Mouse (Mus musculus) large intestine, adult 2 months (tissue): Measurements from ENCODE around the gene Ralgds. TPM values are rescaled to one million over a fixed set of nuclear protein-coding genes. Genes with fewer than 3 reads are reported as not detected.

Experiments used
- DNase-seq: peaks from one replicate; pipeline ENCODE4 v3.0.0-alpha.2; 2012; ENCODE audit warnings: low read depth, low spot score
- WGBS: fragments of 180-500 bp; shearing (Covaris S2); methylation state at CpG from one replicate; pipeline ENCODE4 v1.1.7; 2018; 5-methylcytosine and 5-hydroxymethylcytosine counted together
- polyA plus RNA-seq: library from polyadenylated mRNA; depleted of rRNA; stranded (reverse); fragments of >200 nt; gene quantifications from 2 replicates; pipeline ENCODE4 v1.2.3, GENCODE M21; 2012

Ralgds gene
- polyA plus RNA-seq, 1 experiment = 60.9 TPM

GRCm38 (mm10) chr2:28529856-28530255, 16.9 kb downstream of the Ralgds start:
- WGBS = 81% methylated on average over 4 of the region's 4 CpGs
- DNase-seq = no peak

- no peak for DNase-seq
- 71% methylated on average over 7 of the region's 7 CpGs for WGBS
Measured at GRCm38 (mm10) chr2:28530311-28530710, 17.4 kb downstream of the Ralgds start.

- 2% methylated on average over 48 of the region's 49 CpGs for WGBS
- no peak for DNase-seq
Measured at GRCm38 (mm10) chr2:28532938-28533771, 20.2 kb downstream of the Ralgds start.

- DNase-seq = no peak
- 63% methylated on average over 7 of the region's 7 CpGs for WGBS
Measured at GRCm38 (mm10) chr2:28533901-28534435, 21.0 kb downstream of the Ralgds start.

GRCm38 (mm10) chr2:28534436-28535262, 21.7 kb downstream of the Ralgds start:
- no peak for DNase-seq
- 58% methylated on average over 11 of the region's 11 CpGs for WGBS

GRCm38 (mm10) chr2:28535263-28535540, 22.3 kb downstream of the Ralgds start:
- WGBS = 58% methylated on average over 4 of the region's 4 CpGs
- DNase-seq = no peak

GRCm38 (mm10) chr2:28535650-28536049, 22.7 kb downstream of the Ralgds start:
- DNase-seq = no peak
- WGBS = 56% methylated on average over 7 of the region's 7 CpGs

GRCm38 (mm10) chr2:28536166-28536565, 23.2 kb downstream of the Ralgds start:
- WGBS = 34% methylated on average over 4 of the region's 4 CpGs
- DNase-seq = no peak

- WGBS = 38% methylated on average over 11 of the region's 11 CpGs
- peak; percentile 82 for DNase-seq
Measured at GRCm38 (mm10) chr2:28536766-28537633, 24.1 kb downstream of the Ralgds start.

GRCm38 (mm10) chr2:28537634-28537920, 24.7 kb downstream of the Ralgds start:
- 20% methylated on average over 4 of the region's 4 CpGs for WGBS
- DNase-seq = no peak

- 26% methylated on average over 8 of the region's 8 CpGs for WGBS
- no peak for DNase-seq
Measured at GRCm38 (mm10) chr2:28537995-28538816, 25.3 kb downstream of the Ralgds start.

- DNase-seq = no peak
- 17% methylated on average over 1 of the region's 1 CpGs for WGBS
Measured at GRCm38 (mm10) chr2:28538817-28539128, 25.8 kb downstream of the Ralgds start.

GRCm38 (mm10) chr2:28539206-28539605, 26.3 kb downstream of the Ralgds start:
- WGBS = 28% methylated on average over 7 of the region's 7 CpGs
- no peak for DNase-seq

- 64% methylated on average over 2 of the region's 2 CpGs for WGBS
- DNase-seq = no peak
Measured at GRCm38 (mm10) chr2:28539949-28540348, 27.0 kb downstream of the Ralgds start.

- WGBS = 76% methylated on average over 8 of the region's 8 CpGs
- DNase-seq = no peak
Measured at GRCm38 (mm10) chr2:28540587-28541227, 27.8 kb downstream of the Ralgds start.

- no peak for DNase-seq
Measured at GRCm38 (mm10) chr2:28543894-28544293, 31.0 kb downstream of the Ralgds start.

GRCm38 (mm10) chr2:28545976-28546375, 33.1 kb downstream of the Ralgds start:
- DNase-seq = no peak

More at GRCm38 (mm10) chr2:28543894-28544293, 31.0 kb downstream of the Ralgds start:
- 82% methylated on average over 8 of the region's 8 CpGs for WGBS

GRCm38 (mm10) chr2:28546560-28546959, 33.6 kb downstream of the Ralgds start:
- 80% methylated on average over 6 of the region's 6 CpGs for WGBS
- no peak for DNase-seq
